Mouse (Mus musculus): ENCODE data around the gene Abat.

- no peak for TF ChIP-seq CTCF (IDR thresholded peaks at IDR 0.05; ENCODE audit: control insufficient read depth, insufficient read depth, insufficient read length)
- no peak for TF ChIP-seq MYOD1 (IDR thresholded peaks at IDR 0.05; ENCODE audit: control insufficient read depth, insufficient read length, low read depth)
- no peak for TF ChIP-seq MYOG (IDR thresholded peaks at IDR 0.05; ENCODE audit: control insufficient read depth, extremely low read depth, insufficient read length)
- no peak for TF ChIP-seq USF1 (IDR thresholded peaks at IDR 0.05; ENCODE audit: low read depth)
Measured at GRCm38 (mm10) chr16:8630419-8630818, 117.2 kb downstream of the Abat start.

Measured in C2C12 (cell line).